Mouse (Mus musculus) myocyte (in vitro differentiated cells): ENCODE measurements around the gene Dgki.

Experiments
- CEBPB ChIP-seq: IDR thresholded peaks from 2 replicates; pipeline ENCODE4 v1.6.1; 2011; ENCODE audit warnings: mild to moderate bottlenecking, moderate library complexity; ENCODE audit not compliant: poor library complexity, insufficient read depth, severe bottlenecking
- E2F4 ChIP-seq: IDR thresholded peaks from one replicate; pipeline ENCODE4 v1.6.1; 2011; ENCODE audit warnings: mild to moderate bottlenecking, control low read depth, moderate library complexity; ENCODE audit not compliant: insufficient read depth
- MAX ChIP-seq: IDR thresholded peaks from one replicate; pipeline ENCODE4 v1.6.1; 2011; ENCODE audit warnings: low read depth, mild to moderate bottlenecking, control low read depth
- MYOD1 ChIP-seq, 3 experiments: IDR thresholded peaks; one replicate each; pipeline ENCODE4 v1.6.1; 2011; ENCODE audit warnings: control low read depth in 2 of 3, low read depth in 2 of 3, mild to moderate bottlenecking in 2 of 3, moderate library complexity in 1 of 3; ENCODE audit not compliant: insufficient read length in 2 of 3, control insufficient read depth in 1 of 3
- MYOG ChIP-seq, 3 experiments: IDR thresholded peaks; one replicate each; pipeline ENCODE4 v1.6.1; 2011; ENCODE audit warnings: control low read depth in 2 of 3, low read depth in 2 of 3, mild to moderate bottlenecking in 2 of 3; ENCODE audit not compliant: insufficient read length in 2 of 3, control insufficient read depth in 1 of 3, insufficient read depth in 1 of 3
- POLR2A ChIP-seq: IDR thresholded peaks from one replicate; pipeline ENCODE4 v1.6.1; 2011; ENCODE audit warnings: low read depth, mild to moderate bottlenecking, control low read depth, moderate library complexity; ENCODE audit not compliant: insufficient read length
- POLR2AphosphoS2 ChIP-seq: IDR thresholded peaks from one replicate; pipeline ENCODE4 v1.6.1; 2011; ENCODE audit warnings: low read depth, control low read depth; ENCODE audit not compliant: insufficient read length
- REST ChIP-seq: IDR thresholded peaks from one replicate; pipeline ENCODE4 v1.6.1; 2011; ENCODE audit warnings: mild to moderate bottlenecking, control low read depth, moderate library complexity; ENCODE audit not compliant: insufficient read depth, insufficient read length
- TCF12 ChIP-seq: IDR thresholded peaks from one replicate; pipeline ENCODE4 v1.6.1; 2011; ENCODE audit warnings: mild to moderate bottlenecking, control low read depth; ENCODE audit not compliant: poor library complexity, insufficient read depth, severe bottlenecking
- TCF3 ChIP-seq: IDR thresholded peaks from one replicate; pipeline ENCODE4 v1.6.1; 2011; ENCODE audit warnings: low read depth, control low read depth; ENCODE audit not compliant: insufficient read length
- USF1 ChIP-seq: IDR thresholded peaks from one replicate; pipeline ENCODE4 v1.6.1; 2011; ENCODE audit warnings: low read depth, mild to moderate bottlenecking, control low read depth, moderate library complexity

DNA sequence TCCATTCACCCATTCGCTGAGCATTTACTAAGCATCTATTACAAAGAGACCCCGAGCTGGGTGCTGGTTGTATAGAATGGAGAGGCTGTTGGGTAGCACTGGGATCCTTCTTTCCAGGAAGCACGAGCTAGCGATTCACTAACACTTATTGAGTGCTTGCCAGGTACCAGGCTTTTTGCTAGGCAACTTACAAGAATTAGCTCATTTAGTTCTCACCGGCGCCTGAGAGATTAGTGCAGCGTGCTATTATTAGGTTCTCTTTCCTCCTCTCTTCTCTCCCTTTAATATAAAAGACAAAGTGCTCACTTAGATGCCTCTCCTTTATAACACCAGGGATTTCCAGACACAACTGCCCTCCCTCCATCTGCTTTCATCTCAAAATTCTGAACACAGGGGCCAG, 54.2 kb downstream of the Dgki start:
- no peak for TF ChIP-seq MAX
- no peak for TF ChIP-seq POLR2A
- no peak for TF ChIP-seq MYOD1 (IDR thresholded peaks at IDR 0.05; ENCODE audit: control insufficient read depth in 1 of 3, insufficient read length in 2 of 3, low read depth in 2 of 3)
- TF ChIP-seq TCF12: no peak
- no peak for TF ChIP-seq USF1
- no peak for TF ChIP-seq E2F4
- no peak for TF ChIP-seq POLR2AphosphoS2
- TF ChIP-seq TCF3: no peak
- TF ChIP-seq CEBPB: no peak
- no peak for TF ChIP-seq MYOG (IDR thresholded peaks at IDR 0.05; ENCODE audit: control insufficient read depth in 1 of 3, insufficient read depth in 1 of 3, insufficient read length in 2 of 3, low read depth in 2 of 3)
- TF ChIP-seq REST: no peak
